Mouse (Mus musculus): ENCODE measurements at regions not wholly inside any gene's neighbourhood (a gene's known extent, or its start where the extent isn't known, plus 50 kb on each side); places are given as distances from the start of the nearest gene placed in this dataset.
A peak's percentile ranks its signal among the peaks of the same experiment; 100 is the strongest.

DNA sequence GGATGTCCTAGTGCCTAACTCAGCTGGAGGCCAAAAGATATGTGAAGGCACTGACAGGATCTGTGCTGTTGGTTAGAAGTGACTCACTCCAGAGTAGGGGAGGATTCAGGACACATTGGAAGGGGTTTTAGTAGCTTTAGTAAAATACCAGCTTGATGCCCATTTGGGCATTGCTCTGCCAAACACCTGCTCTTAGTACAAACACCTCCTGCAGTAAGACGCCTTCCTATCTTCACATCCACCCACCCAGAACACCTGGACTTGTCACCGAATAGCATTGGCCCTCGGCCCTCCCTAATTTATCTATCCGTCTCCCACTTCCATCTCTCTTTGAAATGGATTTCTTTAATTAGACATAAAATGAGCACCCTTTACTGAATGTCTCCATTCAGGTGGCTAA, 430.9 kb upstream of the Tmpo start:
- Histone ChIP-seq H3K4me1 (ENCODE audit: control insufficient read depth, insufficient read depth, low read length) (0 out of 2 replicates have a peak, but pooled peaks cover 5% of the 10 kb centered on the region), H3K36me3 (ENCODE audit: control insufficient read depth, insufficient read depth, low read length) (no peaks in the 10 kb centered on the region), H3K4me2 (ENCODE audit: low read depth, low read length) (no peak overlapping the region), H3K27me3 (replicated peaks; ENCODE audit: control insufficient read depth, insufficient read depth, low read length) (no peaks in the 10 kb centered on the region), H3K27ac (replicated peaks; ENCODE audit: low read depth, low read length) (no peak overlapping the region), H3K9me3 (ENCODE audit: control insufficient read depth, low read length) (no peaks in the 10 kb centered on the region), H3K9ac (ENCODE audit: low read depth, low read length) (no peak overlapping the region), H3K4me3 (ENCODE audit: low read depth, low read length) (no peak overlapping the region)
- DNase-seq (ENCODE audit: low spot score) (no peak), ATAC-seq (ENCODE audit: low read depth) (no peak)
- 88% methylated on average over 4 of the region's 4 CpGs for WGBS

DNA sequence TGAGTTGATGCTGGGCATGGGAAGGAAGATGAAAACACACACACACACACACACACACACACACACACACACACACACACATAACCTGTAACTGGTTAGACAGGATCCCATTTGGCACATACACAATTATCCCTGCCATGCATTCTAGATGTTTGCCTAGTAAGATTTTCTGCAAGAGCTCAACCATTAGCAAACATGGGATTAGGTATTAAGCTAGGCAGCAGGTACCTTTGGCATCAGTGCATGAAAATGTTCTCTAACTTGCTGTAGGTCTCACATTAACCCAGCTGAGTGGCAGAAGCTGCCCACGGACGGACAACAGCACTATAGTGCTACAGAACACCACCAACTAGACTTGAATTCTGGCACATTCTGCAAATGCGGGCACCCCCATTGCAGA, 413.8 kb upstream of the Tmpo start:
- WGBS, result 73% methylated on average over 3 of the region's 3 CpGs
- no peak overlapping the region for H3K27ac ChIP-seq (replicated peaks; ENCODE audit: low read depth, low read length)
- H3K27me3 ChIP-seq (replicated peaks; ENCODE audit: control insufficient read depth, insufficient read depth, low read length), result no peaks in the 10 kb centered on the region
- H3K9me3 ChIP-seq (ENCODE audit: control insufficient read depth, low read length), result no peaks in the 10 kb centered on the region
- H3K4me1 ChIP-seq (ENCODE audit: control insufficient read depth, insufficient read depth, low read length), result no peaks in the 10 kb centered on the region
- peak; percentile 26 for DNase-seq (ENCODE audit: low spot score)
- H3K4me3 ChIP-seq (ENCODE audit: low read depth, low read length), result no peak overlapping the region
- no peaks in the 10 kb centered on the region for H3K36me3 ChIP-seq (ENCODE audit: control insufficient read depth, insufficient read depth, low read length)
- H3K9ac ChIP-seq (ENCODE audit: low read depth, low read length), result no peak overlapping the region
- ATAC-seq (ENCODE audit: low read depth), result no peak
- no peak overlapping the region for H3K4me2 ChIP-seq (ENCODE audit: low read depth, low read length)

DNA sequence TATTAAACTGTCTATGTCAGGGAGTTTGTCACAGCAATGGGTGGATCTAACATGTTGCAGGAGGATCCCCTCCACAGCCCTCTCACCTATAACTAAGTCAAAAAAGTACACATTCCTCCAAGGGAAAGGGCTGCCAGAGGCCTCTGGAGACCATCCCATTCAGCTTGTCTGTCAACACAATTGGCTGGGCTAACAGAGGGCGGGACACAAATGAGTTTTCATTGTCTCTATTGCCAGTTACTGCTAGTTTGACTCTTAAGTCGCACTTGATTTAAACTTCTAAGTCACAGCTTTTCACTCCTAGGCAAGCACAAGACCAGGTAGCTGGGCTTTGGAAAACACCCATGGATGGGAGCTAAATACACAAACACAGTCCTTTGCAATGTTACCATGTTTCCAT, 412.3 kb upstream of the Tmpo start:
- Histone ChIP-seq H3K27ac (replicated peaks; ENCODE audit: low read depth, low read length) (no peak overlapping the region), H3K4me2 (ENCODE audit: low read depth, low read length) (no peak overlapping the region), H3K4me1 (ENCODE audit: control insufficient read depth, insufficient read depth, low read length) (no peaks in the 10 kb centered on the region), H3K9ac (ENCODE audit: low read depth, low read length) (no peak overlapping the region), H3K9me3 (ENCODE audit: control insufficient read depth, low read length) (no peaks in the 10 kb centered on the region), H3K36me3 (ENCODE audit: control insufficient read depth, insufficient read depth, low read length) (no peaks in the 10 kb centered on the region), H3K4me3 (ENCODE audit: low read depth, low read length) (no peak overlapping the region), H3K27me3 (replicated peaks; ENCODE audit: control insufficient read depth, insufficient read depth, low read length) (no peaks in the 10 kb centered on the region)
- DNase-seq (ENCODE audit: low spot score) (no peak), ATAC-seq (ENCODE audit: low read depth) (no peak)
- WGBS, result 71% methylated on average over 2 of the region's 2 CpGs

- no peak overlapping the region for H3K4me2 ChIP-seq (ENCODE audit: low read depth, low read length)
- H3K36me3 ChIP-seq (ENCODE audit: control insufficient read depth, insufficient read depth, low read length), result no peaks in the 10 kb centered on the region
- WGBS, result 42% methylated on average over 10 of the region's 10 CpGs
- H3K9me3 ChIP-seq (ENCODE audit: control insufficient read depth, low read length), result no peaks in the 10 kb centered on the region
- ATAC-seq (ENCODE audit: low read depth) (no peak), DNase-seq (ENCODE audit: low spot score) (peak; percentile 21)
- H3K27ac ChIP-seq (replicated peaks; ENCODE audit: low read depth, low read length), result no peak overlapping the region; the same call in 1 of the 2 replicates
- H3K4me3 ChIP-seq (ENCODE audit: low read depth, low read length), result no peak overlapping the region
- no peak overlapping the region for H3K9ac ChIP-seq (ENCODE audit: low read depth, low read length)
- no peaks in the 10 kb centered on the region for H3K4me1 ChIP-seq (ENCODE audit: control insufficient read depth, insufficient read depth, low read length)
- H3K27me3 ChIP-seq (replicated peaks; ENCODE audit: control insufficient read depth, insufficient read depth, low read length), result no peaks in the 10 kb centered on the region
Measured at GRCm38 (mm10) chr10:91591845-91592244, 410.7 kb upstream of the Tmpo start.

DNA sequence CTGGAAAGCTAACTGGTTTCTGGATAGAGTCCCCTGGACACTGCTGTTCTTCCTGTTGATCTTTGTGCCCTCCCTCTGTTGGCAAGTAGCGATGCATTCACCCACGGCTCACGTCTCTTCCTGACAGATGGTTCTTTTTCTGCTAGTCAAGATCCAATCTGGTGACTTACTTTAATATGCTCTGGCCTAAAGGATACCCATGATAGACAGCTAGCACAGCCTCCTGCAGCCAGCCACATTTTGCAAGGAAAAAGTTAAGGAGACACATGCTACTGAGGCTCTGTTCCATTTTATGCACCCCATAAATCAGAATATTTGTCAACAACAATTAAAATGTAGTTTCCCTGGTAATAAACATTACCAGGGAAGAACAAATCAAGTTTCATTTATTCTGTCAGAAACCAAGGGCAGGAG, 410.3 kb upstream of the Tmpo start:
- Histone ChIP-seq H3K4me3 (ENCODE audit: low read depth, low read length) (no peak overlapping the region), H3K4me1 (ENCODE audit: control insufficient read depth, insufficient read depth, low read length) (no peaks in the 10 kb centered on the region), H3K27me3 (replicated peaks; ENCODE audit: control insufficient read depth, insufficient read depth, low read length) (no peaks in the 10 kb centered on the region), H3K9ac (ENCODE audit: low read depth, low read length) (no peak overlapping the region), H3K27ac (replicated peaks; ENCODE audit: low read depth, low read length) (no peak overlapping the region), H3K9me3 (ENCODE audit: control insufficient read depth, low read length) (no peaks in the 10 kb centered on the region), H3K4me2 (ENCODE audit: low read depth, low read length) (no peak overlapping the region), H3K36me3 (ENCODE audit: control insufficient read depth, insufficient read depth, low read length) (no peaks in the 10 kb centered on the region)
- ATAC-seq (ENCODE audit: low read depth) (no peak), DNase-seq (ENCODE audit: low spot score) (no peak)
- WGBS, result 37% methylated on average over 3 of the region's 3 CpGs

DNA sequence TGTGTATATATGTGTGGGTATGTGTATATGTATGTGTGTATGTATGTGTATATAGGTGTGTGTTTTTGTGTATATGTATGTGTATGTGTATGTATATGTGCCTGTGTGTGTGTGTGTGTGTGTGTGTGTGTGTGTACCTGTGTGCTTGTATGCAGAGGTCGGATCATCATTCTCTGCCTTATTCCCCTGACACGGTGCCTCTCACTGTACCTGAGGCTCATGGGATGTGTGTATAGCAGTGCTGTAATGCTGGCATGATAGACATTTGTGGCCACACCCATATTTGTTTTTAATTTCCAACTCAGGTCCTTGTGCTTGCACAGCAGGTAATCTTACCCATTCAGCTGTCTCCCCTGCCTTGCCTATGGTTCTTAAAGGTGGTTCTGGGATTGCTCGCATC, 402.1 kb upstream of the Tmpo start:
- Histone ChIP-seq H3K27ac (replicated peaks; ENCODE audit: low read depth, low read length) (no peak overlapping the region), H3K4me1 (ENCODE audit: control insufficient read depth, insufficient read depth, low read length) (no peaks in the 10 kb centered on the region), H3K4me3 (ENCODE audit: low read depth, low read length) (no peak overlapping the region), H3K9me3 (ENCODE audit: control insufficient read depth, low read length) (no peaks in the 10 kb centered on the region), H3K4me2 (ENCODE audit: low read depth, low read length) (no peak overlapping the region), H3K36me3 (ENCODE audit: control insufficient read depth, insufficient read depth, low read length) (no peaks in the 10 kb centered on the region), H3K9ac (ENCODE audit: low read depth, low read length) (no peak overlapping the region), H3K27me3 (replicated peaks; ENCODE audit: control insufficient read depth, insufficient read depth, low read length) (no peaks in the 10 kb centered on the region)
- DNase-seq (ENCODE audit: low spot score) (no peak), ATAC-seq (ENCODE audit: low read depth) (no peak)
- WGBS, result 89% methylated on average over 3 of the region's 3 CpGs

DNA sequence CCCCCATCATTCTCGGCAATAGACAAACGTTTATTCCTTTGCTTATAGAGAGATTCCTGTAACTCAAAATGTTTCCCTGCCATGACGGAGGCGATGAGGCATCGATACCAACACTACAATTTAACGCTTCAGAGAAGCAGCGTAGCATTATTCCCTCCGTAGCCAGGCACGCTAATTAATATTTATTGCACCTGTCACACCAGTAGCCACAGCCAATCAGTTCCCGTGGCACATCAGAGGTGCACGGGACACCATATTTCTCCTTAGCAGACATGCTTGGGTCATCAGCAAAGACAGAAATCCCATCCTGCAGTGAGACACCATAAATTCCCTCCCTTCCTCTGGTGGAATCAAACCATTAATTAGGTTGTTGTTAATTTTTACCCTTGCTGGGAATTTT, 399.8 kb upstream of the Tmpo start:
- ATAC-seq (ENCODE audit: low read depth), result no peak
- no peak overlapping the region for H3K27ac ChIP-seq (replicated peaks; ENCODE audit: low read depth, low read length)
- no peaks in the 10 kb centered on the region for H3K9me3 ChIP-seq (ENCODE audit: control insufficient read depth, low read length)
- H3K4me3 ChIP-seq (ENCODE audit: low read depth, low read length), result no peak overlapping the region
- H3K4me1 ChIP-seq (ENCODE audit: control insufficient read depth, insufficient read depth, low read length), result no peaks in the 10 kb centered on the region
- H3K9ac ChIP-seq (ENCODE audit: low read depth, low read length), result no peak overlapping the region
- no peak for DNase-seq (ENCODE audit: low spot score)
- no peaks in the 10 kb centered on the region for H3K27me3 ChIP-seq (replicated peaks; ENCODE audit: control insufficient read depth, insufficient read depth, low read length)
- H3K4me2 ChIP-seq (ENCODE audit: low read depth, low read length), result no peak overlapping the region
- WGBS, result 79% methylated on average over 11 of the region's 11 CpGs
- H3K36me3 ChIP-seq (ENCODE audit: control insufficient read depth, insufficient read depth, low read length), result no peaks in the 10 kb centered on the region

DNA sequence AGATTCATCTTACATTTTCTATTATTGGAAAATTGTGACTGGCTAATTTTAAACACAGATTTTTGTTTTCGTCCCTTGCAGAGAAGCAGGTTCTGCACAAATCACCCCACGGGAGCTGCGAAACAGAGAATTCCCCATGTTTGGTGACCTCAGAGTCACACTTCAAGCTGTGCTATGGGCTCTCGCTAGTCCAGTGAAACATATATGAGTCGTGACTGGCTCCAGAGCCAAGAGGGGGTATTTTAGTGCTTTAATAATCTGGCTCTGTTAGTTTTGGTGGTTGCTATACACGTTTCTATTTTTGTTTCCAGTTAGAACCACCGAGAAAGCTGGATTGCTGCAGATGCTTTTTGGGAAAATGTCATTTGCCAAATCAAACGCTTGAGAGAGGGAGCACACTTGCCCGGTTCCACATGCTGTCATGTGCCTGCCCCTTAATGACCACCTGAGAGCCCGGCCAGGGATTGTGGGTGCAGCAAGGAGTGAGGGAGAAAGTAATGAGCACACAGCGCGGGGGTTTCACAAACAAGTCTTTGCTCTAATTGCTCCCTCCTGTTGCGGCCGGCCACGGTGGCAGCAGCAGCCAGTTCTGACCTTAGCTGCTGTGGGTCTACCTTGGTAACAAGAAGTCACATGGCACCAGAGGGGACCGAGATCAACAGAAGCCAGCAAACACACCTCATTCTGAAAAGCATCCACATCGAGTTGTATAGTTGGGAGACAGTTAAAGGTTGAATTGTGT, 394.4 kb upstream of the Tmpo start:
- H3K36me3 ChIP-seq (ENCODE audit: control insufficient read depth, insufficient read depth, low read length), result no peaks in the 10 kb centered on the region
- H3K9me3 ChIP-seq (ENCODE audit: control insufficient read depth, low read length), result no peaks in the 10 kb centered on the region
- no peak overlapping the region for H3K4me3 ChIP-seq (ENCODE audit: low read depth, low read length)
- 33% methylated on average over 17 of the region's 17 CpGs for WGBS
- no peak for ATAC-seq (ENCODE audit: low read depth)
- H3K4me1 ChIP-seq (ENCODE audit: control insufficient read depth, insufficient read depth, low read length), result 0 out of 2 replicates have a peak, but pooled peaks cover 6% of the 10 kb centered on the region
- H3K27me3 ChIP-seq (replicated peaks; ENCODE audit: control insufficient read depth, insufficient read depth, low read length), result no peaks in the 10 kb centered on the region
- H3K27ac ChIP-seq (replicated peaks; ENCODE audit: low read depth, low read length), result no peak overlapping the region
- no peak overlapping the region for H3K9ac ChIP-seq (ENCODE audit: low read depth, low read length)
- no peak for DNase-seq (ENCODE audit: low spot score)
- peak overlapping the region; percentile 17; the same call in 1 of the 2 replicates for H3K4me2 ChIP-seq (ENCODE audit: low read depth, low read length)

DNA sequence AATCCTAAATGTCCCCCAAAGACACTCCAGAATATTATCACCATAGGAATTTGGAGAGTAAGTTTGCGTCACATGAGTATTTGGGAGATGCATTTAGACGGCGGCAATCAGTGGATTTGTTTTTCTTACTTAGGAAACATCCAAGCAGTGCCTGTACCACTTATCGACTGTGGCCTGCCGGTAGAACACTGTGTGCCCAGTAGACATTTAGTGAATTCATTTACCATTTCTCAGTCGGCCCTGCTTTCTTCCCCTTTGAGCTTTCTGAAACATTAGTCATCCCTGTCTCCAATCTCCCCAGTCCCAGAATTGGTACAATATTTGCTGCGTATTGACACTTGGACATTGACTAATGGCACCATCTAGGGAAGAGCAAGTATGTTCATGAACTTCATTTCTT, 391.7 kb upstream of the Tmpo start:
- Histone ChIP-seq H3K4me3 (ENCODE audit: low read depth, low read length) (no peak overlapping the region), H3K27me3 (replicated peaks; ENCODE audit: control insufficient read depth, insufficient read depth, low read length) (no peaks in the 10 kb centered on the region), H3K9ac (ENCODE audit: low read depth, low read length) (no peak overlapping the region), H3K4me2 (ENCODE audit: low read depth, low read length) (no peak overlapping the region), H3K9me3 (ENCODE audit: control insufficient read depth, low read length) (no peaks in the 10 kb centered on the region), H3K4me1 (ENCODE audit: control insufficient read depth, insufficient read depth, low read length) (0 out of 2 replicates have a peak, but pooled peaks cover 6% of the 10 kb centered on the region), H3K36me3 (ENCODE audit: control insufficient read depth, insufficient read depth, low read length) (no peaks in the 10 kb centered on the region), H3K27ac (replicated peaks; ENCODE audit: low read depth, low read length) (no peak overlapping the region)
- WGBS, result 64% methylated on average over 7 of the region's 7 CpGs
- DNase-seq (ENCODE audit: low spot score), result no peak
- no peak for ATAC-seq (ENCODE audit: low read depth)
